Mouse (Mus musculus) embryonic facial prominence, embryonic 11.5 days (tissue): ENCODE measurements around the gene Ugt2a3. TPM values are rescaled to one million over a fixed set of nuclear protein-coding genes. Genes with fewer than 3 reads are reported as not detected.
"Not testable (repeated sequence)": the region's sequence is repeated elsewhere in the genome, so short reads cannot be mapped to it uniquely, and the experiment has no call there.

ENCODE experiments used
- ATAC-seq: fragments of 200-750 bp; cut with Nextera tagmentation; replicated peaks from 2 replicates; pipeline ENCODE4 v1.8.0; 2017; ENCODE audit warnings: low read depth; ENCODE audit not compliant: insufficient number of reproducible peaks, low FRiP score, low TSS enrichment
- DNase-seq: peaks from one replicate; pipeline ENCODE4 v3.0.0-alpha.2; 2015; ENCODE audit warnings: low spot score
- H3K27ac ChIP-seq: fragments of 300-500 bp; sonication (generic); replicated peaks from 2 replicates; pipeline ENCODE4 v1.5.1; 2014; ENCODE audit warnings: mild to moderate bottlenecking, low read depth, low read length, control low read depth
- H3K27me3 ChIP-seq: fragments of 300-500 bp; sonication (generic); 2 replicates; pipeline ENCODE4 v1.6.1; 2014; ENCODE audit warnings: mild to moderate bottlenecking, low read length, moderate library complexity, mixed read lengths; ENCODE audit not compliant: control insufficient read depth, insufficient read depth
- H3K36me3 ChIP-seq: fragments of 300-500 bp; sonication (generic); replicated peaks from 2 replicates; pipeline ENCODE4 v1.6.1; 2014; ENCODE audit warnings: low read depth, mild to moderate bottlenecking, low read length, moderate library complexity, mixed read lengths; ENCODE audit not compliant: control insufficient read depth, insufficient read depth
- H3K4me1 ChIP-seq: fragments of 300-500 bp; sonication (generic); 2 replicates; pipeline ENCODE4 v1.6.1; 2014; ENCODE audit warnings: low read length, mixed read lengths; ENCODE audit not compliant: control insufficient read depth, insufficient read depth
- H3K4me2 ChIP-seq: fragments of 300-500 bp; sonication (generic); 2 replicates; pipeline ENCODE4 v1.6.1; 2014; ENCODE audit warnings: low read depth, mild to moderate bottlenecking, control low read depth, low read length, moderate library complexity
- H3K4me3 ChIP-seq: fragments of 300-500 bp; sonication (generic); 2 replicates; pipeline ENCODE4 v1.5.1; 2014; ENCODE audit warnings: low read depth, low read length, control low read depth
- H3K9ac ChIP-seq: fragments of 300-500 bp; sonication (generic); replicated peaks from 2 replicates; pipeline ENCODE4 v1.6.1; 2014; ENCODE audit warnings: mild to moderate bottlenecking, control low read depth, low read length
- H3K9me3 ChIP-seq: fragments of 300-500 bp; sonication (generic); replicated peaks from 2 replicates; pipeline ENCODE4 v1.6.1; 2016; ENCODE audit warnings: mild to moderate bottlenecking, low read length, inconsistent platforms, mixed read lengths; ENCODE audit not compliant: control insufficient read depth
- WGBS: fragments of 180-500 bp; shearing (Covaris S2); extraction: QIAGEN DNeasy Blood & Tissue Kit; methylation state at CpG from one replicate; pipeline ENCODE4 v1.1.7; 2014; 5-methylcytosine and 5-hydroxymethylcytosine counted together
- polyA plus RNA-seq: library from polyadenylated mRNA; unstranded; fragments of >200 nt; fragmentation: Nextera tagmentation; extraction: Ambion mirVana; gene quantifications from 2 replicates; pipeline ENCODE4 v1.2.1, GENCODE M21; 2014

Gene Ugt2a3
- polyA plus RNA-seq, 1 experiment from 2014 or later = not detected

DNA sequence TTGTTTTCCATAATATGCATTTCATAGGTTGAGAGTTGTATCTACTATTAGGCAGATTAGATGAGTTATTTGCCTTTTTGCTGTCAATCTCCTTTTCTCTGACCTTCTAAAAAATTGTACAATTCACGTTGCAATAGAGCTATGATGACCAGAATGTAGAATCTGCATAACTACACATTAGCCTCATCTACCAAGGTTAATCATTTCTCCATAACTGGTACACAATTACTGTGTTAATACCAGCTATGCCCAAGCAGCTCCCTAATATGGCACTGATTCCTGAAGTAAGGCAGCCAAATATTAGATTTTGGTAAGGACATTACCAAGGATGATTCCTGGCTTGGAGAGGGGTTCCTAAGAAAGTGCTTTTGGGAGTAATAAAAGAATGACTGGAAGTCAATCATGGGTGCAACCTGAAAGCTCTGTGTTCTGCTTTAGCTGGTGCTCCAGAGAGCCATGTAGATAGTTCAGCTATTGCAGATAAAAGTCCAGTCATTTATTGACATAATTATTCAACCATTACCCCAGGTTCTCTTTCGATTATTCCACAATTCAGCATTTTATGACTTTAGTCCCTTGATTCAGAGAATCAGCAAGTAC is 10.6 kb upstream of the Ugt2a3 start:
- H3K9ac ChIP-seq, H3K9me3 ChIP-seq, ATAC-seq, H3K36me3 ChIP-seq, DNase-seq, H3K27ac ChIP-seq, H3K27me3 ChIP-seq, H3K4me1 ChIP-seq, H3K4me3 ChIP-seq, H3K4me2 ChIP-seq: not testable (repeated sequence)
- WGBS = 86% methylated on average over 2 of the region's 2 CpGs

DNA sequence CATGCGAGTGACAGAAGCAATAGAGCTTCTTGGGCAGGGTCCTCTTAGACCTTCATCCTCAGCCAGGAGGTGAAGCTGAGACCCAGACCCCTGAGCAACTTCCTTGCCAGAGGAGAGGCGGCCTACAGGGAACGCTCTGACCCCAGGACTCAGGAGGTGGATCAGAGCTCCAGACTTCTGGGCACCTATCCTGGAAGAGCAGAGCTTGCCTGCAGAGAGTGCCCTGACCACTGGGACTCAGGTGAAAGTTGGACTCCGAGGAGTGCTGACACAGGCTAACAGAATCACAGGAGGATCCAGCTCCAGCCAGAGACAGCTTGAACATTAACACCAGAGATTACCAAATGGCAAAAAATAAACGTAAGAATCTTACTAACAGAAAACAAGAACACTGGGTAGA is 3.5 kb upstream of the Ugt2a3 start:
- Histone ChIP-seq H3K9me3 (no peaks in the 10 kb centered on the region), H3K4me2 (no peak overlapping the region), H3K9ac (no peak overlapping the region), H3K36me3 (no peaks in the 10 kb centered on the region), H3K27ac (no peak overlapping the region), H3K4me1 (no peaks in the 10 kb centered on the region), H3K4me3 (no peak overlapping the region), H3K27me3 (no peaks in the 10 kb centered on the region)
- WGBS = 93% methylated on average over 5 of the region's 5 CpGs
- ATAC-seq (no peak), DNase-seq (no peak)

DNA sequence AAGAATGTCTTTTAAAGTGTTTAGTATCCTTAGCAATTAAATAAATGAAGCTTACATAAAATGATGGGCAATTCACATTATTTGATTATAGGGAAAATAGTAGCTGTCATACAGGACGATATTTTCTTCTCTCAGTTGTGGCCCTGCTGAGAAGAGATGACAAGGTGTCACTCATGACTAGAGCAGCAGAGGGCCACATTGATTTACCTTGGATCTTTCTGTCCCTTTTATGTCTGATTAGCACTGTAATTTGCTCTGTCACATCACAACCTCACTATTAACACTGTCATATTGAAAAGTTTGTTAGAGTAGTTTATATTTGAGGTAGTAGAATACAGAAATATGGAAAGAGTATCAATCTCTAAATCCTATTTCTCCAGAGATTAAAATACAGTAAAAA is 1.8 kb downstream of the Ugt2a3 start:
- Histone ChIP-seq H3K4me2 (no peak overlapping the region), H3K4me3 (no peak overlapping the region), H3K9ac (no peak overlapping the region), H3K36me3 (no peaks in the 10 kb centered on the region), H3K27me3 (no peaks in the 10 kb centered on the region), H3K9me3 (no peaks in the 10 kb centered on the region), H3K27ac (no peak overlapping the region), H3K4me1 (no peaks in the 10 kb centered on the region)
- DNase-seq (no peak), ATAC-seq (no peak)
- WGBS = 83% methylated on average over 1 of the region's 1 CpGs

DNA sequence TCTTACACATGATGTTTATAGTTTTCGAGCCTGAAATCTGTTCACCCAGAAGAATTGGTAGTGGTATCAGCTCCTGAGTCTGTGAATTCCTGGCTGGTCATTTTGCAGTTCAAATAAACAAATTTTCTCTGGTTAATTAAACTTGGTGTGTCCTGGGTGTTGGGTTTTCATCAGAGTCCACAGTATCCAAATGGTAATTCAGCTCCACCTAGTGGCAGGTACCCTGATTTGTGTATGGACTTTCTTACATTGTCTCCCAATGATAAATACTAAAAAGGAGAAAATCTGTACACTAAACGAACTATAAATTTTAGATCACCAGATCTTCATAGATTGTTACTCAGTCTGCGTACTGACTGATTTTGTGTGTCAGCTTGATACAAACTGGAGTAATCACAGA is 3.4 kb downstream of the Ugt2a3 start:
- DNase-seq = peak; percentile 49
- Histone ChIP-seq H3K9ac (no peak overlapping the region), H3K36me3 (no peaks in the 10 kb centered on the region), H3K27me3 (no peaks in the 10 kb centered on the region), H3K4me2 (no peak overlapping the region), H3K9me3 (no peaks in the 10 kb centered on the region), H3K4me3 (no peak overlapping the region), H3K4me1 (no peaks in the 10 kb centered on the region), H3K27ac (no peak overlapping the region)
- 51% methylated on average over 3 of the region's 3 CpGs for WGBS
- no peak for ATAC-seq

DNA sequence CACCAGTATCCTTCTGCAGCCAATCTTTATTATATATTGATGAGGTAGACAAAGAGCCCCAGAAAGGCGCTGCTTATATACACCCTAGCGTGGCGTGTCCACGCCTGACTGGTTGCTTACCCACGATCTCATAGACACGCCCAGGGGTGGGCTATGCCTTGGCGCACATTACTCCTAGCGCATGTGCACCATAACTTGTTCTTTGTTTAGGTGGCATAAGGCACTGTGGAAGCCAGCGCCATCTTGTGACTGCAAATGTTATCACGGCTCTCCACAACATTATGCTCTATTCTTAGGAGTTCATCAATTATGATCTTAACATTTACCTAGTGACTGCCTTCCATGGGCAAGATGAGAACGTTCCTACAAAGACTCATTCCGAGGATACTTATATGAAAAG is 25.6 kb downstream of the Ugt2a3 start:
- Histone ChIP-seq H3K9ac (no peak overlapping the region), H3K36me3 (no peaks in the 10 kb centered on the region), H3K9me3 (no peaks in the 10 kb centered on the region), H3K27ac (no peak overlapping the region), H3K4me1 (no peaks in the 10 kb centered on the region), H3K4me2 (no peak overlapping the region), H3K27me3 (no peaks in the 10 kb centered on the region), H3K4me3 (no peak overlapping the region)
- DNase-seq = no peak
- ATAC-seq = no peak
- 97% methylated on average over 12 of the region's 12 CpGs for WGBS

DNA sequence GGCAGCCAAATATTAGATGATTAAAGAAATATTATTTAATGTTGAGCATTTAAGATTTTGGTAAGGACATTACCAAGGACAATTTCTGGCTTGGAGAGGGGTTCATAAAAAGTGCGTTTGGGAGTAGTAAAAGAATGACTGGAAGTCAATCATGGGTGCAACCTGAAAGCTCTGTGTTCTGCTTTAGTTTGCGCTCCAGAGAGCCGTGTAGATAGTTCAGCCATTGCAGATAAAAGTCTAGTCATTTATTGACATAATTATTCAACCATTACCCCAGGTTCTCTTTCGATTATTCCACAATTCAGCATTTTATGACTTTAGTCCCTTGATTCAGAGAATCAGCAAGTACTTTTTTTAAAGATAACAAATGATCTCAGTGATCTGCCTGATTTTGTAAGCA is 50.8 kb downstream of the Ugt2a3 start:
- not testable (repeated sequence) for H3K9ac ChIP-seq, ATAC-seq, H3K4me2 ChIP-seq, H3K36me3 ChIP-seq, H3K9me3 ChIP-seq, H3K27ac ChIP-seq, H3K4me1 ChIP-seq, DNase-seq, H3K27me3 ChIP-seq, H3K4me3 ChIP-seq
- 84% methylated on average over 4 of the region's 4 CpGs for WGBS

DNA sequence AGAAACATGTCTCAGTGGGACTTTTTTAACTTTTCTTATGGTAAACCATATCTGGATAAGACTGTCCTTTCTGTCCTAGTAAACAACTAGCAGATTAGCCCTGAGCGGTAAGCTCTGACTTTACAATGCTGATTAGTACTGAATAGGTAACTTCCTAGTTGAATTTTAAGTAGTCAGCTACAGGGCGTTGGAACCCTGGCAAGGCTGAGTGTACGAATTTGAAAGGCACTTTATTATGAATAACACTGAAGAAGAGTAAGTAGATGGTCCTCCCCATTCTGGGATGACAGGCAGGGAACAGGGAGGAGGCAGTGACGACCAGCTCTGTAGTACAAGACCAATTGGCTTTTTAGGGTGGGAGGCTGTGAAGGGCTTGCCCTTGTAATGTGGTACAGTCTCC is 61.0 kb downstream of the Ugt2a3 start:
- ATAC-seq, H3K27me3 ChIP-seq, H3K27ac ChIP-seq, H3K9ac ChIP-seq, H3K9me3 ChIP-seq, H3K4me3 ChIP-seq, H3K4me1 ChIP-seq, H3K4me2 ChIP-seq, DNase-seq, H3K36me3 ChIP-seq: not testable (repeated sequence)
- WGBS = 90% methylated on average over 4 of the region's 4 CpGs

DNA sequence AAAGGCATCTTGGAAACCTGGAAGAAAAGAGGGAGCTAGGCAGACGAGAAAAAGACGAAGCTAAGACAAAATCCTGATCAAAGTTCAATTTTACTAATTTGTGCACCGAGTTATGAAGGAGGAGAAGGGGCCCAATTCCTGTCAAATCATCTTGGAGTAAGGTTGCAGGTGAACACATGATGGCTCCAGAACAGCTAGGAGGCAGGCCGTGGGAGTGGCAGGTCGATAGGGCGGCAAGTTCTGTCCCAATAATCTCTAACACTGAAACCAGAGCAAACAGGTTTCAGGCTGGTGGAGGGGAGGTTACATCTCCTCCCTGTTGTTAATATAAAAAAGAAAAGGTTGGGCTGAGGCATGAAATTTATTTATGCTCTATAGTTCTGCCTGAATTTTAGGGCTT is 61.4 kb downstream of the Ugt2a3 start:
- Histone ChIP-seq H3K4me1 (no peaks in the 10 kb centered on the region), H3K4me3 (no peak overlapping the region), H3K4me2 (no peak overlapping the region), H3K27me3 (no peaks in the 10 kb centered on the region), H3K9ac (no peak overlapping the region), H3K36me3 (no peaks in the 10 kb centered on the region), H3K9me3 (no peaks in the 10 kb centered on the region), H3K27ac (no peak overlapping the region)
- DNase-seq (no peak), ATAC-seq (no peak)
- WGBS = 90% methylated on average over 6 of the region's 6 CpGs
